Mouse (Mus musculus) ES-E14 (cell line): Measurements from ENCODE around the gene Cry2.

Source experiments
- CHD2 ChIP-seq: IDR thresholded peaks from 2 replicates; pipeline ENCODE4 v1.6.1; 2014; ENCODE audit warnings: mild to moderate bottlenecking, low read depth, low read length, inconsistent platforms
- HCFC1 ChIP-seq: IDR thresholded peaks from 2 replicates; pipeline ENCODE4 v1.6.1; 2012; ENCODE audit warnings: low read length, inconsistent platforms, borderline replicate concordance; ENCODE audit not compliant: insufficient read depth
- MAFK ChIP-seq: IDR thresholded peaks from 2 replicates; pipeline ENCODE4 v1.6.1; 2014; ENCODE audit warnings: mild to moderate bottlenecking, low read depth, low read length, inconsistent platforms; ENCODE audit not compliant: insufficient read depth
- ZC3H11A ChIP-seq: IDR thresholded peaks from 2 replicates; pipeline ENCODE4 v1.6.1; 2012; ENCODE audit warnings: low read depth, mild to moderate bottlenecking, inconsistent platforms, low read length, borderline replicate concordance

GRCm38 (mm10) chr2:92377320-92377719 is 56.5 kb downstream of the Cry2 start:
- no peak for TF ChIP-seq ZC3H11A
- no peak for TF ChIP-seq HCFC1
- TF ChIP-seq MAFK, result no peak
- no peak for TF ChIP-seq CHD2
